Mouse (Mus musculus) stomach, adult 2 months (tissue): Measurements from ENCODE around the gene Cyp4a12a. TPM values are rescaled to one million over a fixed set of nuclear protein-coding genes. Genes with fewer than 3 reads are reported as not detected.

Source experiments
- polyA plus RNA-seq: library from polyadenylated mRNA; depleted of rRNA; stranded (reverse); fragments of >200 nt; gene quantifications from 2 replicates; pipeline ENCODE4 v1.2.3, GENCODE M21; 2012; rRNA removed

Gene Cyp4a12a
- polyA plus RNA-seq = 0.02 TPM in 1 of 2 replicates, not detected in the other

DNA sequence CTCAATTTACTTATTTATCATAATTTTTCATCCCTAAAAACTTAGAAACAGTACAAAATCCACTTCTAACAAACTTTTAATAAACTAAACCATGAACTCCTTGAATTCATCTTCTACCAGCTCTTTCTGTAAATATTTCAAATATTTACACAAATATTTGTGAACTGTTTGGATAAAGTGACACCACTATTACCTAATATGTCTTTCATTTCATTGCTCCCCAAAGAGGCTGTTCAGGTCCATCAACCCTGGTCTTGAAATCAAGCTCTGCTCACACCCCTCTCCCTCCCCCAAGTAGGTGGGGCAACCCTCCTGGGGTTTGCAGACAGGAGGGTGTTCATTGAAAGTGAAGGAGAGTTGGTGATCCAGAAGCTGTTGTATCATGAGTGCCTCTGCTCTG is at the start of gene Cyp4a12a:
Cyp4a12a (plus strand) TSS at position 301 of the 400 bp plus-strand sequence.

Other genes with a start within 250 kb of the Cyp4a12a start
- gene Tal1, start 242.6 kb upstream of the Cyp4a12a start, polyA plus RNA-seq = 0.97 and 1.5 TPM in 2 replicates
- gene Pdzk1ip1, start 210.3 kb upstream of the Cyp4a12a start, polyA plus RNA-seq = 150 and 228 TPM in 2 replicates
- gene Cyp4x1, start 164.8 kb upstream of the Cyp4a12a start, polyA plus RNA-seq = 0.06 and 0.08 TPM in 2 replicates
- not detected in 2 replicates for gene Cyp4a29, start 57.0 kb upstream of the Cyp4a12a start, polyA plus RNA-seq
- 0.08 TPM in 1 of 2 replicates, not detected in the other for gene Cyp4a12b, start 112.6 kb downstream of the Cyp4a12a start, polyA plus RNA-seq
- gene Cyp4a30b, start 153.6 kb downstream of the Cyp4a12a start, polyA plus RNA-seq = not detected in 2 replicates
- not detected in 2 replicates for gene Cyp4a14, start 197.1 kb downstream of the Cyp4a12a start, polyA plus RNA-seq
- 0.10 and 0.26 TPM in 2 replicates for gene Cyp4a10, start 219.2 kb downstream of the Cyp4a12a start, polyA plus RNA-seq